Mouse (Mus musculus): ENCODE measurements around the gene Susd6. TPM values are rescaled to one million over a fixed set of nuclear protein-coding genes. Genes with fewer than 3 reads are reported as not detected.
A peak's percentile ranks its signal among the peaks of the same experiment; 100 is the strongest.

Susd6 gene
- polyA plus RNA-seq, 1 experiment from 2014 or later = 18.6 TPM

GRCm38 (mm10) chr12:80828951-80829350, 38.6 kb downstream of the Susd6 start:
- Histone ChIP-seq H3K27ac (replicated peaks) (no peak overlapping the region), H3K9me3 (replicated peaks) (no peaks in the 10 kb centered on the region), H3K9ac (no peak overlapping the region), H3K36me3 (no peaks in the 10 kb centered on the region; the same call in 1 of the 2 replicates), H3K4me1 (peaks cover 17% of the 10 kb centered on the region), H3K4me2 (replicated peaks) (no peak overlapping the region), H3K4me3 (replicated peaks) (no peak overlapping the region), H3K27me3 (no peaks in the 10 kb centered on the region)
- 83% methylated on average over 2 of the region's 2 CpGs for WGBS
- no peak for ATAC-seq (ENCODE audit: insufficient number of reproducible peaks, low FRiP score, low TSS enrichment, low read depth)

- Histone ChIP-seq H3K36me3 (no peaks in the 10 kb centered on the region; the same call in 1 of the 2 replicates), H3K27me3 (no peaks in the 10 kb centered on the region), H3K27ac (replicated peaks) (no peak overlapping the region), H3K4me1 (peaks cover 17% of the 10 kb centered on the region), H3K4me3 (replicated peaks) (no peak overlapping the region), H3K9ac (no peak overlapping the region), H3K4me2 (replicated peaks) (no peak overlapping the region), H3K9me3 (replicated peaks) (no peaks in the 10 kb centered on the region)
- ATAC-seq (ENCODE audit: insufficient number of reproducible peaks, low FRiP score, low TSS enrichment, low read depth) = no peak
- WGBS = 60% methylated on average over 2 of the region's 2 CpGs
Observed at GRCm38 (mm10) chr12:80830211-80830610, 39.9 kb downstream of the Susd6 start.

- WGBS = 77% methylated on average over 2 of the region's 2 CpGs
- Histone ChIP-seq H3K4me2 (replicated peaks) (no peak overlapping the region), H3K9me3 (replicated peaks) (no peaks in the 10 kb centered on the region), H3K27ac (replicated peaks) (no peak overlapping the region), H3K27me3 (no peaks in the 10 kb centered on the region), H3K4me1 (peaks cover 17% of the 10 kb centered on the region), H3K36me3 (no peaks in the 10 kb centered on the region; the same call in 1 of the 2 replicates), H3K9ac (no peak overlapping the region), H3K4me3 (replicated peaks) (no peak overlapping the region)
- ATAC-seq (ENCODE audit: insufficient number of reproducible peaks, low FRiP score, low TSS enrichment, low read depth) = no peak
Observed at GRCm38 (mm10) chr12:80830820-80831219, 40.5 kb downstream of the Susd6 start.

GRCm38 (mm10) chr12:80832313-80832712, 42.0 kb downstream of the Susd6 start:
- Histone ChIP-seq H3K4me3 (replicated peaks) (no peak overlapping the region), H3K4me1 (peaks cover 14% of the 10 kb centered on the region), H3K27me3 (no peaks in the 10 kb centered on the region), H3K27ac (replicated peaks) (no peak overlapping the region), H3K4me2 (replicated peaks) (no peak overlapping the region), H3K9ac (no peak overlapping the region), H3K9me3 (replicated peaks) (no peaks in the 10 kb centered on the region), H3K36me3 (no peaks in the 10 kb centered on the region; the same call in 1 of the 2 replicates)
- no peak for ATAC-seq (ENCODE audit: insufficient number of reproducible peaks, low FRiP score, low TSS enrichment, low read depth)
- 72% methylated on average over 1 of the region's 1 CpGs for WGBS

GRCm38 (mm10) chr12:80833541-80833940, 43.2 kb downstream of the Susd6 start:
- H3K4me3 ChIP-seq (replicated peaks) = no peak overlapping the region
- H3K9me3 ChIP-seq (replicated peaks) = no peaks in the 10 kb centered on the region
- no peak for ATAC-seq (ENCODE audit: insufficient number of reproducible peaks, low FRiP score, low TSS enrichment, low read depth)
- 42% methylated on average over 2 of the region's 2 CpGs for WGBS
- no peaks in the 10 kb centered on the region for H3K27me3 ChIP-seq
- peaks cover 11% of the 10 kb centered on the region; the same call in 1 of the 2 replicates for H3K4me1 ChIP-seq
- H3K36me3 ChIP-seq = no peaks in the 10 kb centered on the region; the same call in 1 of the 2 replicates
- H3K27ac ChIP-seq (replicated peaks) = no peak overlapping the region
- no peak overlapping the region for H3K9ac ChIP-seq
- no peak overlapping the region for H3K4me2 ChIP-seq (replicated peaks)

GRCm38 (mm10) chr12:80834156-80834900, 44.0 kb downstream of the Susd6 start:
- WGBS = 88% methylated on average over 3 of the region's 3 CpGs
- ATAC-seq (ENCODE audit: insufficient number of reproducible peaks, low FRiP score, low TSS enrichment, low read depth) = no peak

GRCm38 (mm10) chr12:80834901-80835570, 44.7 kb downstream of the Susd6 start:
- 81% methylated on average over 3 of the region's 8 CpGs for WGBS
- H3K9ac ChIP-seq = no peak overlapping the region
- no peak overlapping the region for H3K4me2 ChIP-seq (replicated peaks)

More at GRCm38 (mm10) chr12:80834156-80834900, 44.0 kb downstream of the Susd6 start:
- no peak overlapping the region for H3K4me2 ChIP-seq (replicated peaks)
- peaks cover 11% of the 10 kb centered on the region; the same call in 1 of the 2 replicates for H3K4me1 ChIP-seq
- H3K4me3 ChIP-seq (replicated peaks) = no peak overlapping the region
- H3K27ac ChIP-seq (replicated peaks) = no peak overlapping the region
- no peaks in the 10 kb centered on the region for H3K9me3 ChIP-seq (replicated peaks)
- no peak overlapping the region for H3K9ac ChIP-seq
- no peaks in the 10 kb centered on the region for H3K27me3 ChIP-seq
- no peaks in the 10 kb centered on the region; the same call in 1 of the 2 replicates for H3K36me3 ChIP-seq

GRCm38 (mm10) chr12:80837614-80838013, 47.3 kb downstream of the Susd6 start:
- Histone ChIP-seq H3K27ac (replicated peaks) (no peak overlapping the region), H3K9me3 (replicated peaks) (no peaks in the 10 kb centered on the region), H3K4me1 (peaks cover 11% of the 10 kb centered on the region; the same call in 1 of the 2 replicates), H3K36me3 (no peaks in the 10 kb centered on the region), H3K9ac (no peak overlapping the region), H3K4me3 (replicated peaks) (no peak overlapping the region), H3K4me2 (replicated peaks) (no peak overlapping the region), H3K27me3 (no peaks in the 10 kb centered on the region)
- ATAC-seq (ENCODE audit: insufficient number of reproducible peaks, low FRiP score, low TSS enrichment, low read depth) = no peak
- 62% methylated on average over 3 of the region's 3 CpGs for WGBS

More at GRCm38 (mm10) chr12:80834901-80835570, 44.7 kb downstream of the Susd6 start:
- H3K4me1 ChIP-seq = peaks cover 11% of the 10 kb centered on the region; the same call in 1 of the 2 replicates
- H3K27me3 ChIP-seq = no peaks in the 10 kb centered on the region
- H3K27ac ChIP-seq (replicated peaks) = no peak overlapping the region
- H3K36me3 ChIP-seq = no peaks in the 10 kb centered on the region
- no peak overlapping the region for H3K4me3 ChIP-seq (replicated peaks)
- H3K9me3 ChIP-seq (replicated peaks) = no peaks in the 10 kb centered on the region
- no peak for ATAC-seq (ENCODE audit: insufficient number of reproducible peaks, low FRiP score, low TSS enrichment, low read depth)

GRCm38 (mm10) chr12:80838271-80838670, 48.0 kb downstream of the Susd6 start:
- Histone ChIP-seq H3K4me1 (peaks cover 15% of the 10 kb centered on the region; the same call in 1 of the 2 replicates), H3K4me3 (replicated peaks) (no peak overlapping the region), H3K4me2 (replicated peaks) (no peak overlapping the region), H3K9ac (no peak overlapping the region), H3K27me3 (no peaks in the 10 kb centered on the region), H3K27ac (replicated peaks) (0 out of 2 replicates have a peak overlapping the region, but pooled peaks have one; percentile 17), H3K9me3 (replicated peaks) (no peaks in the 10 kb centered on the region), H3K36me3 (no peaks in the 10 kb centered on the region)
- no peak for ATAC-seq (ENCODE audit: insufficient number of reproducible peaks, low FRiP score, low TSS enrichment, low read depth)

- Histone ChIP-seq H3K27me3 (no peaks in the 10 kb centered on the region), H3K9me3 (replicated peaks) (no peaks in the 10 kb centered on the region), H3K36me3 (no peaks in the 10 kb centered on the region), H3K4me2 (replicated peaks) (no peak overlapping the region), H3K27ac (replicated peaks) (no peak overlapping the region), H3K4me1 (peaks cover 15% of the 10 kb centered on the region; the same call in 1 of the 2 replicates), H3K4me3 (replicated peaks) (no peak overlapping the region), H3K9ac (no peak overlapping the region)
- ATAC-seq (ENCODE audit: insufficient number of reproducible peaks, low FRiP score, low TSS enrichment, low read depth) = no peak
- WGBS = 82% methylated on average over 2 of the region's 2 CpGs
Observed at GRCm38 (mm10) chr12:80838787-80839186, 48.5 kb downstream of the Susd6 start.

- Histone ChIP-seq H3K4me1 (peaks cover 23% of the 10 kb centered on the region; the same call in 1 of the 2 replicates), H3K27me3 (no peaks in the 10 kb centered on the region), H3K9me3 (replicated peaks) (no peaks in the 10 kb centered on the region), H3K4me3 (replicated peaks) (no peak overlapping the region), H3K27ac (replicated peaks) (no peak overlapping the region), H3K36me3 (no peaks in the 10 kb centered on the region), H3K4me2 (replicated peaks) (no peak overlapping the region), H3K9ac (no peak overlapping the region)
- ATAC-seq (ENCODE audit: insufficient number of reproducible peaks, low FRiP score, low TSS enrichment, low read depth) = no peak
- WGBS = 64% methylated on average over 2 of the region's 2 CpGs
Observed at GRCm38 (mm10) chr12:80839631-80840030, 49.3 kb downstream of the Susd6 start.
